In the genomic region with DNA sequence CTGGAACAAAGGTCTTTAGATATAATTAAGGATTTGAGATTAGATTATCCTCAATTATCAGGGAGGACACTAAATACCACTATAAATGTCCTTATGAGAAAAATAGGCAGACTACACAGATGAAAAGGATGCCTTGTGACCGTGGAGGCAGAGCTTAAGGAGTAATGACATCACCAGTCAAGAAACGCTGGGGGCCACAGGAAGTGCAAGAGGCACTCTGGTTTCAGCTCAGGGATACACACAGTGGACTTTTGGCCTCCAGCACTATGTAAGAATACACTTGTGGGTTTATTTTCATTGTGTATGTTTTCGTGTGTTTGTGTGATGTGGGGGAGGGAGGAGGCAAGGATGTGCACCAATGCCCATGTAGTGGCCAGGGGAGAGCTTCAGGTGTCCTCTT, we compare ENCODE assay signal across 28 mouse cellular contexts. TPM values are rescaled to one million over a fixed set of nuclear protein-coding genes. Genes with fewer than 3 reads are reported as not detected.
DNase-seq lines count a peak whose midpoint lies in the region; ATAC-seq and TF ChIP-seq lines count a peak whose summit lies in the region.
"Had no signal": no experiment of that assay in that cellular context is flagged by ENCODE, and none has a peak within 500 bp of the region (broad histone marks: within the 10 kb centered on the region; RNA-seq: fewer than 3 reads in every experiment).

No protein-coding gene starts in this region.

- no peaks in the 10 kb centered on the region for H3K27me3 ChIP-seq in CH12.LX (replicated peaks)

- ATAC-seq in hematopoietic stem cell, adult 5-6 weeks (replicated peaks in 1 of 2; ENCODE audit: insufficient read depth in 1 of 2, low FRiP score in 2 of 2, low TSS enrichment in 1 of 2, low read depth in 1 of 2, poor library complexity in 2 of 2, severe bottlenecking in 2 of 2), result peak; percentile 19 to 54; a peak in 1 of 4 replicates
- peak; percentile 60 for ATAC-seq in megakaryocyte progenitor cell, adult 5-6 weeks (replicated peaks; ENCODE audit: poor library complexity)
- ATAC-seq: activated CD4-positive, CD25-positive, alpha-beta regulatory T cell, adult 4 months; CD4-positive, CD25-positive, alpha-beta regulatory T cell, adult 4 months; forebrain, embryonic 15.5 days; Patski had no signal

- no peaks in the 10 kb centered on the region for H3K79me2 ChIP-seq in CH12.LX (replicated peaks; ENCODE audit: control insufficient read depth, extremely low read depth, insufficient read depth, poor library complexity, severe bottlenecking)

- TF ChIP-seq POLR2A in CH12.LX (IDR thresholded peaks at IDR 0.05; ENCODE audit: low read depth, low read length), result peak; percentile 44; the same call in 1 of the 2 replicates
- no peak for TF ChIP-seq POLR2A in bone marrow, adult 2 months (IDR thresholded peaks at IDR 0.05; ENCODE audit: borderline replicate concordance, control insufficient read depth, low read depth, low read length)

- 0 out of 2 replicates have a peak overlapping the region, but pooled peaks have one; percentile 24 for H3K27ac ChIP-seq in CH12.LX (ENCODE audit: insufficient read depth, low read depth)
- no peak overlapping the region for H3K27ac ChIP-seq in bone marrow, adult 2 months (ENCODE audit: control insufficient read depth, insufficient read depth, low read depth, low read length, poor library complexity)
- H3K27ac ChIP-seq: embryonic facial prominence, embryonic 12.5 days; forebrain, embryonic 15.5 days; heart, adult 2 months; heart, embryonic 15.5 days; hindbrain, embryonic 15.5 days had no signal

- peak; percentile 58 for DNase-seq in CH12.LX (ENCODE audit: extremely low read depth)
- DNase-seq in spleen, adult 12 weeks (ENCODE audit: low spot score), result no peak
- no peak for DNase-seq in spleen, postnatal 4 days (ENCODE audit: low spot score in 2 of 2)
- no peak for DNase-seq in heart, postnatal 4 days
- DNase-seq: adrenal gland, adult 2 months; adrenal gland, postnatal 25 days; B cell, adult 2 months; cerebellum, adult 11 months; cerebellum, adult 8-10 months; cerebellum, postnatal 14 days; gastrocnemius, postnatal 10 days; heart, adult 2 months; heart, postnatal 14 days had no signal

- 8% methylated on average over 3 of the region's 3 CpGs for WGBS in bone marrow, adult 2 months

- peak overlapping the region; percentile 91 for H3K9ac ChIP-seq in CH12.LX (ENCODE audit: insufficient read depth, low read depth)
- H3K9ac ChIP-seq: embryonic facial prominence, embryonic 12.5 days; forebrain, embryonic 15.5 days; heart, embryonic 15.5 days; hindbrain, embryonic 15.5 days had no signal

- peak overlapping the region; percentile 58 to 70 (median 60) for H3K4me3 ChIP-seq in CH12.LX (replicated peaks in 1 of 3; ENCODE audit: low read depth in 2 of 3, low read length in 2 of 3, poor library complexity in 1 of 3)
- H3K4me3 ChIP-seq in bone marrow, adult 2 months (replicated peaks; ENCODE audit: control insufficient read depth, low read depth, low read length), result peak overlapping the region; percentile 13
- H3K4me3 ChIP-seq: embryonic facial prominence, embryonic 12.5 days; forebrain, embryonic 15.5 days; heart, adult 2 months; heart, embryonic 15.5 days; hindbrain, embryonic 15.5 days had no signal

- H3K4me1 ChIP-seq in CH12.LX (ENCODE audit: control insufficient read depth in 1 of 2, insufficient read depth in 2 of 2), result peaks cover 4 to 21% of the 10 kb centered on the region in 2 experiments
- no peaks in the 10 kb centered on the region; the same call in 1 of the 2 replicates for H3K4me1 ChIP-seq in bone marrow, adult 2 months (ENCODE audit: control insufficient read depth, insufficient read depth, low read length)

- in situ Hi-C loops in CH12.LX (cut with MboI; ENCODE audit: low pct_ligation_motif_present, low pct_unique_long_range_greater_than_20kb, low sequenced_read_pairs), result no loop called here

- peak overlapping the region; percentile 65 for H3K4me2 ChIP-seq in CH12.LX (ENCODE audit: insufficient read depth, low read depth, poor library complexity, severe bottlenecking)
- H3K4me2 ChIP-seq: embryonic facial prominence, embryonic 12.5 days; forebrain, embryonic 15.5 days; heart, embryonic 11.5 days; heart, embryonic 15.5 days; hindbrain, embryonic 15.5 days had no signal

- no peak for TF ChIP-seq CTCF in CH12.LX (conservative IDR thresholded peaks at IDR 0.05 in 1 of 2, IDR thresholded peaks at IDR 0.05 in 1 of 2; ENCODE audit: low read depth in 2 of 2, low read length in 2 of 2)
- no peak for TF ChIP-seq CTCF in bone marrow, adult 2 months (IDR thresholded peaks at IDR 0.05; ENCODE audit: control insufficient read depth, insufficient read depth, low read length)

- H3K36me3 ChIP-seq in CH12.LX (replicated peaks in 1 of 2; ENCODE audit: control insufficient read depth in 1 of 2, insufficient read depth in 1 of 2, low read length in 1 of 2), result peaks cover 2 to 17% of the 10 kb centered on the region in 2 experiments
- H3K36me3 ChIP-seq: embryonic facial prominence, embryonic 12.5 days; forebrain, embryonic 15.5 days; heart, embryonic 15.5 days; hindbrain, embryonic 15.5 days had no signal

- TF ChIP-seq RAD21 in CH12.LX (IDR thresholded peaks at IDR 0.05; ENCODE audit: low read depth, low read length), result no peak

- no peaks in the 10 kb centered on the region for H3K9me3 ChIP-seq in CH12.LX (replicated peaks; ENCODE audit: low read length)
- H3K9me3 ChIP-seq: embryonic facial prominence, embryonic 12.5 days; forebrain, embryonic 15.5 days; heart, embryonic 15.5 days; hindbrain, embryonic 15.5 days had no signal

- peak; percentile 55; the same call in 1 of the 2 replicates for TF ChIP-seq EP300 in CH12.LX (IDR thresholded peaks at IDR 0.05; ENCODE audit: low read length)

- dilution Hi-C loops in CH12.LX (cut with MboI; ENCODE audit: extremely low pct_ligation_motif_present, extremely low pct_unique_long_range_greater_than_20kb, low sequenced_read_pairs), result no loop called here

TF ChIP-seq in CH12.LX, 34 proteins besides CTCF, POLR2A, EP300 and RAD21:
- peak; percentile 78 for TF ChIP-seq IRF4 (IDR thresholded peaks at IDR 0.05; ENCODE audit: low read depth, low read length)
- peak; percentile 54; the same call in 1 of the 2 replicates for TF ChIP-seq MEF2A (IDR thresholded peaks at IDR 0.05; ENCODE audit: borderline replicate concordance, low read depth, low read length)
- TF ChIP-seq PAX5 (IDR thresholded peaks at IDR 0.05; ENCODE audit: low read length), result no peak
- TF ChIP-seq NRF1 (IDR thresholded peaks at IDR 0.05; ENCODE audit: low read depth, low read length), result 0 out of 2 replicates have a peak, but pooled peaks have one; percentile 10
- peak; percentile 52 for TF ChIP-seq ELF1 (IDR thresholded peaks at IDR 0.05; ENCODE audit: low read depth, low read length)
- 0 out of 2 replicates have a peak, but pooled peaks have one; percentile 21 for TF ChIP-seq CHD2 (IDR thresholded peaks at IDR 0.05; ENCODE audit: low read length)
- peak; percentile 76; the same call in 1 of the 2 replicates for TF ChIP-seq JUN (IDR thresholded peaks at IDR 0.05; ENCODE audit: insufficient read depth, low read depth, low read length)
- TF ChIP-seq POLR2AphosphoS2 (IDR thresholded peaks at IDR 0.05; ENCODE audit: low read depth, low read length), result peak; percentile 43; the same call in 1 of the 2 replicates
- TF ChIP-seq JUND (conservative IDR thresholded peaks at IDR 0.05; ENCODE audit: low read depth, low read length), result peak; percentile 32
- 0 out of 2 replicates have a peak, but pooled peaks have one; percentile 45 for TF ChIP-seq TBP (conservative IDR thresholded peaks at IDR 0.05; ENCODE audit: low read depth, low read length)
- no peak for TF ChIP-seq CHD1 (IDR thresholded peaks at IDR 0.05; ENCODE audit: low read depth, low read length)

RNA-seq across cellular contexts. Expression of a gene that starts 5.3 kb away (rescaled TPM):
- total RNA-seq in CH12.LX (2012; rRNA removed) (not detected in 2 replicates), CH12.LX (2014; rRNA removed) (not detected in 2 replicates)
- polyA plus RNA-seq in CH12.LX (2012; ENCODE audit: insufficient read length, low read depth), result not detected in 2 replicates
- 0.97 TPM in 1 of 2 replicates, not detected in the other for polyA plus RNA-seq in bone marrow, adult 2 months (2011; ENCODE audit: insufficient read depth, insufficient read length, low replicate concordance, missing spikeins)
- not detected in 2 replicates for total RNA-seq in hematopoietic stem cell, adult 5-6 weeks (2017)
- not detected in 2 replicates for total RNA-seq in megakaryocyte progenitor cell, adult 5-6 weeks (2015)
- total RNA-seq in megakaryocyte progenitor cell, adult 5-6 weeks (2017), result not detected in 2 replicates
- total RNA-seq in heart, postnatal 4 days (2021), result not detected
- total RNA-seq: adrenal gland, adult 2 months; adrenal gland, postnatal 25 days; gastrocnemius, postnatal 10 days; gastrocnemius, postnatal 4 days; heart, adult 2 months; heart, postnatal 14 days had no signal
- polyA plus RNA-seq: activated CD4-positive, CD25-positive, alpha-beta regulatory T cell, adult 4 months; adrenal gland, adult 2 months; CD4-positive, CD25-positive, alpha-beta regulatory T cell, adult 4 months; forebrain, embryonic 15.5 days; hindbrain, embryonic 15.5 days; Patski had no signal

RNA-seq across cellular contexts. Expression of a gene that starts 31.6 kb away (rescaled TPM):
- total RNA-seq in CH12.LX (2012; rRNA removed) (25.7 and 30.9 TPM in 2 replicates), CH12.LX (2014; rRNA removed) (24.3 and 25.9 TPM in 2 replicates)
- polyA plus RNA-seq in CH12.LX (2012; ENCODE audit: insufficient read length, low read depth), result 54.4 and 56.2 TPM in 2 replicates
- 17.5 and 20.0 TPM in 2 replicates for polyA plus RNA-seq in bone marrow, adult 2 months (2011; ENCODE audit: insufficient read depth, insufficient read length, low replicate concordance, missing spikeins)
- total RNA-seq in hematopoietic stem cell, adult 5-6 weeks (2017), result 32.8 and 40.3 TPM in 2 replicates
- total RNA-seq in megakaryocyte progenitor cell, adult 5-6 weeks (2015), result 44.7 and 63.4 TPM in 2 replicates
- 34.4 and 38.1 TPM in 2 replicates for total RNA-seq in megakaryocyte progenitor cell, adult 5-6 weeks (2017)
- total RNA-seq in heart, postnatal 4 days (2021), result 10 to 100 TPM; 28.5 to 29.0 TPM

RNA-seq across cellular contexts. Expression of a gene that starts 31.6 kb away (rescaled TPM):
- total RNA-seq in CH12.LX (2012; rRNA removed) (not detected in 2 replicates), CH12.LX (2014; rRNA removed) (not detected in 2 replicates)
- polyA plus RNA-seq in CH12.LX (2012; ENCODE audit: insufficient read length, low read depth), result 12.3 and 14.5 TPM in 2 replicates
- 1.7 TPM in 1 of 2 replicates, not detected in the other for polyA plus RNA-seq in bone marrow, adult 2 months (2011; ENCODE audit: insufficient read depth, insufficient read length, low replicate concordance, missing spikeins)
- not detected in 2 replicates for total RNA-seq in hematopoietic stem cell, adult 5-6 weeks (2017)
- not detected in 2 replicates for total RNA-seq in megakaryocyte progenitor cell, adult 5-6 weeks (2015)
- total RNA-seq in megakaryocyte progenitor cell, adult 5-6 weeks (2017), result 12.3 TPM in 1 of 2 replicates, not detected in the other
- 10 to 100 TPM in 1 of 2 experiments, 1 to 10 TPM in 1; 9.3 to 11.7 TPM for total RNA-seq in heart, postnatal 4 days (2021)
- polyA plus RNA-seq: adrenal gland, adult 2 months; brain, embryonic 14.5 days; cortical plate, adult 2 months; embryonic facial prominence, embryonic 12.5 days; forebrain, embryonic 11.5 days; forebrain, embryonic 15.5 days; heart, adult 2 months had no signal
